Mouse (Mus musculus) induced T-regulatory cell, adult 2 months (primary cell): ENCODE data around the gene Aig1.
"Not testable (repeated sequence)": the region's sequence is repeated elsewhere in the genome, so short reads cannot be mapped to it uniquely, and the experiment has no call there.

Source experiments
- DNase-seq: peaks from one replicate; pipeline ENCODE4 v3.0.0-alpha.2; 2012; ENCODE audit warnings: low read depth

The Aig1 gene

DNA sequence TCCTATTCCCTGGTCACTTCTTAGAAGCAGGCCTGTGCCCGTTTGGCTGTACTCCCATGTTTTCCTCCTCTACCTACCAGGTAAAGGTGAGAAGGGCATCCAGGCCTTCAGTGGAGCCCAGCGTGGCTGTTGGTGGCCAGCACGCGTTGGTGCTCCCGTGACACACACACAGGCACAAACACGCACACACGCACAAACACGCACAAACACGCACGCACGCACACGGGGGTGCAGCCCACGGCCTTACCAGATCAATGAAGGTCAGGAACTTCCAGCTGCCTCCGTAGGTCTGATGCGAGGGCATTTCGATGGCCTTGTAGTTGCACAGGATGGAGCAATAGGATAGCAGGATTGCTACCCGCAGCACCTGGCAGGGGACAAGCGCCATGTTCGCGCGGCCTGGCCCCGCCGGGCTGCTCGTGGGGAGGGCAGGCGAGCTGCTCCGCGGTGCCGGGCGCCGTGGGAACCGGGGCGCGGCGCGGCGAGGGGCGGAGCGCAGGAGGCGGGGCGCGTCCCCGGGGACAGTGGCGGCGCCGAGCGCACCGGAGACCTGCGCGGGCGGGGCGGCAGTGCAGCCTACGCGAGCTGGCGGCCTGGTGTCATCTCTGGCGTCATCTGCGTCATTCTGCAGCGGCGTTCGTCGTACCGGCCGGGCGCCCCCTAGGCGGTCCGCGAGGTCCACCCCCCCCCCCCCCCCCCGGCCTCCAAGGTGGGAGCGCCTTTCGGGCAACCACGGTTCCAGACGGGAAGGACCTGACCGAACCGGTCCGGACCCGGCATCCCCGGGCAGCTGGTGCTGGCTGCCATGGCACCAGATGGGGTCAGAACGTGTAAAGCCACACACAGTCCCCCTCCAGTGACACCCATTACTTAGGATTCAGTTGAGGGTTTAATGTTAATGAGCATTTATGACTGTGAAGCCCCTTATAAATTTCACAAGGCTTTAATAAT, at the start of gene Aig1:
Gene Aig1, minus strand, starts transcription at position 610 of the 951 bp plus-strand sequence.
- DNase-seq: peak; percentile 87

DNA sequence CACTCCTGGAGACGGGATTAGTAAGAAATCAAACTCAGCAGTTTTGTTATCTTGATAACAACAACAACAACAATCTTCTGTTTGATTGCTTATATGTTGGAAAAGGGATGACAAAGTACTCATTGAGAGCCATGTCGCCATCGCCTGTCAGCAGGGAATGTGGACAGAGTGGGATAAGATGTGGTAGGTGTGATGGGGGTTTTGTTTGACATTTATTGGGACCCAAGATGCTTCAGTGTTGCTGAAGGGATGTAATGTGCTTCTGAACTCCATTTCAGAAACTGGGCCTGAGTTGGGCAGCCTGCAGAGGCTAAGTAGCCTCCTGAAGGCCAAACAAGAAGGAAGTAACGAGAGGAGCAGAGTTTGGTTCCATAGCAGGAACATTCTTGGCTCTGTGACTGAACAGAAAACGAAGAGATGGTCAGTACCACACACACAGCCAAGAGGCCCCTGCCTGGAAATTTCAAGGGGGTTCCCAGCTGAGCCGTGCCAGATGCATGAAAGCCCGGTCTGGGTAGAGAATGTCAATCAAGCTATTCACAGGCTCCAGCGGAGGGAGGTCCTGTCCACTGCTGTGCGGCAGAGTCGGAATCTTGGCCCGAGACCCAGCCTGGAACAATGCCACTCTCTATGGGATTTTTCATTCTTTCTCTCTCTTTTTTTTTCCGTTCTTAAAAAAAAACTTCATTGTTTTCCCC, 48.0 kb upstream of the Aig1 start:
- DNase-seq: no peak

DNA sequence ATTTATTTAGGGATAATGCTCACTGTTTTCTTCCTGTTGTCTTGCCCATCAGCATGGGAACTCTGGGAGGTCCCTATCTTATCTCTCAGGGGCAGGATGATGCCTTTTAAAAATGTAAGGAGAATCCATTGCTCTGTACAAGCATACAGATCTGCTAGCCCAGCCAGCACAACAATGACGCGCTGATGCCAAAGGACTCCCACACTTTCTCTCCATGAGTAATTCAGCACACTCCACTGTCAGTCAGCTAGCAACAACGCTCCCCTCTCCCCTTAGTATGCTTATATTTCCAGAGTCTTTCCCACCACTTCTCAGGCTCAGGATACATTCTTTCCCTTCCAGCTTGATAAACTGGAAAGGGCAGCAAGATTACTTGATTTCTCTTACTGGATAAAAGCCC, 46.4 kb upstream of the Aig1 start:
- DNase-seq: no peak

DNA sequence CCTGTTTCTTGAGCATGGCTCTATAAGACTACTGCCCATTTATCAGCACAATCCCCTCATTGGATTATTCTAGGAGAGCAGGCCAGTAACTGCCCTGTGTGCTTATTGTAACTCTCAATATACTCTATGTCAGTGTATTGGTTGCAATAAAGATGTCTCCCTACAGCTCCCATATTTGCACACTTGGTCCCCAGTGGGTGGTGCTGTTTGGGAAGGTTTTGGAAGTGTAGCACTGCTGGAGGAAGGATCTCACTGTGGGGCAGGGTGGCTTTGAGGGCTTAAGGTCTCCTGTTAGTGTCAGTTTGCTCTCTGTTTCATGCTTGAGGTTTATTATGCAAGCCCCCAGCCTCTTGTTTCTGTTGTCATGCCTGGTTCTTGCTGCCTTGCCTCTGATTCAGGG, 44.9 kb upstream of the Aig1 start:
- peak; percentile 16 for DNase-seq

DNA sequence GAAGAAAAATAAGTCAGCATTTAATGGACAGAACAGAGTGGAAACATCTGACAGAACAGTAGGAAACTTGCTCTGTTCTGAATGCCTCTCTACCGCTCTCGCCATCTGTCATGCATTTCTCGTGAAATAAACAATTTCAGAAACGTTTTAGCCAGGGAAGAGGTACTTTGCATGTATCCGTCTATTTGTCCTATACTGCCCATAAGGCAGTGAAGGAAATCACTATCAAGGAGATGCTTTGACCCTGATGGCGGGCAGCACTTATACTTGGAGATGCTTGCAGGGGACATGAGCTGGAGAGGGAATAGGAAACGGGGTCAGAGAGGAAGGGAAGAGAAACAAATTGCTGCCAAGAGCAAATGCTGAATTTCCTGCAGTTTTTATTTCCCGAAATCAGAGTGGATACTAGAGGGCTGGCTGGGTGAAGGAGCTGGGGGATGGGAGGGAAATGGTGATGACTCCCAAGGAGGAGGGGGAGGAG, 37.5 kb upstream of the Aig1 start:
- no peak for DNase-seq

DNA sequence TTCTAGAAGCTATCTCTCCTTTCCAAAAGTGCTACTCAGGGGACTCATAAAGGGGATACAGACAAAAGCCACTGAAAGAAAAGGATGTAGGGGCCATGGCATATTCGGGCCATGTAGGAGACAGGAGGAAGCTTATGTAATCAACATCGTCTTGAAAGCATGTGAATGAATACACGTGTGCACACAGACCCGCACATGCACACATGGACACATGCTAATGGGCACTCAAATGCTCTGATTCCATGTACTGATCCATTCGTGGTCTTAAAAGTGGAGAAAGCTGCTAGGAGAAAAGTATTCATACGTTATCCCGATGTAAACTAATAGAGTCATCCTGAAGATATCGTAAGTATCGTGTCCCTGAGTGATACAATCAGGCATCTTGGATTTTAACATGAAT, 36.8 kb upstream of the Aig1 start:
- DNase-seq: no peak

DNA sequence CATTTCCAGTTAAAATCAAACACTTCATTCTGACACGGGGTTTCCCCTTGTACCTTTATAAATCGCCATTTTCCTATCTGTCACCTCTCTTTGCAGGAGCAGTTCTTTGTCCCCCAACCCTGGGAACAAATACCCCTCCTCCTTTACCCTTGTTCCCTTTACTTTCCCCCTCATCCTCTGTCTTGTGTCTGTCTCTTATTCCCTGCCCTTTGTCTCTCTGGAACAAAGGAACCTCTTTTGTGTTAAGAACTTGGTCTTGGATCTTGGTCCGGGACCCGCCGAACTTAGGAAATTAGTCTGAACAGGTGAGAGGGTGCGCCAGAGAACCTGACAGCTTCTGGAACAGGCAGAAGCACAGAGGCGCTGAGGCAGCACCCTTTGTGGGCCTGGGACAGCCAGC, 24.0 kb upstream of the Aig1 start:
- not testable (repeated sequence) for DNase-seq

DNA sequence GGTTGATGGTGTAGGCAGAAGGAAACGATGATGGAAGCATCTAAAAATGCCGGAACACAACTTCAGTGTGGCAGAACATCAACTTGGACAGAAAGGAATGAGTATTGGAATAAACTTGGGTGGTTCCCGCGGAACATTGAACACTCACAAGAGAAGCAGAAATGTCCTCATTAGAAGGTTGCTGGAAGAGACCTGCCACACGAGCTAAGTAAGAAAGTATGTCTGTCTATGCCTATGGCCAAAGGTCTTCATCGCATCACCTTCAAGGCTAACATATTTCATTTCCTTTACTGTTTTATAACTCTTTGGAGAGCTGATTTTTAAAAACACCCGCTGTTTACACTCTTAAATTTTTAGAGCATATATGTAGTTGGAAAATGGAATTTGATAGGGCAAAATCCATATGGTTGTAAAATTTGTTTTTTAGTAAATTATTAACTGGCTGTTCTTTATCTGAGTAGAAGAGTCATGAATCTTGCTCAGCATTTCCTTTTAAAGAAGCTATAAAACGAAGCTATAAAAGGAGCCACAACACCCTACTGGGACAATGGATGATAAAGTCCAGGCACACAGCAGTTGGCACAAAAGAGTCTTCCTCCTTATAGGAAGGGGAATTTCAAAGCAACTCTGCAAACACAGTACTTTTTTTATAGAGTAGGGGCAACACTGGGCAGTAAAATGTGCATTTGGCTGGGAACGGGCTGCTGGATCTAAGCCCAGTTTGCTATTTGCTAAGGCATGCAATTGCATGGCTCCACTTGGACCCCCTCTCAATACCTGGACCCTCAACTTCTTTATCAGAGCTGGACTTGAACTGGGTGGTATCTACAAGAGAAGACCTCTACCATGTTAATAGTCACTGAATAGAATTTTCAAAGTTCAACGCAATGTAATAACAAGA, 14.4 kb upstream of the Aig1 start:
- DNase-seq: no peak

DNA sequence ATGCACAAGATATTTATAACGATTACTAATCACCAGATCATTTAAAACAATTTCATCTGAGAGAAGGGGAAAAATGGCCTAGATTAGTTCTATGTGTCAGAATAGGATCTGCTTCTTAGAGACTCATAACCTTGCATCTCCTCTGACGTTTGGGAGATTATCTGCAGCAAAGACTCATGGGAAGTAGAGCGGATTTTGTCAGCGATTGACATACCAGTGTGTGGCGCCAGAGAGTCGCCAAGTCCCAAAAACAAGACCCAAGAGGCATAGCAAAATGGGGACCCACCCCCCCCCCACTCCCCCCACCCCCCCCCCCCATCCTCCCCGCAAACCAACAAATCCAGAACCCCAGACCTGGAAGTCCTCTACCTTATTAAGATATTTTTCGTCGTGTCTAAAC, 13.7 kb upstream of the Aig1 start:
- DNase-seq: peak; percentile 63

DNA sequence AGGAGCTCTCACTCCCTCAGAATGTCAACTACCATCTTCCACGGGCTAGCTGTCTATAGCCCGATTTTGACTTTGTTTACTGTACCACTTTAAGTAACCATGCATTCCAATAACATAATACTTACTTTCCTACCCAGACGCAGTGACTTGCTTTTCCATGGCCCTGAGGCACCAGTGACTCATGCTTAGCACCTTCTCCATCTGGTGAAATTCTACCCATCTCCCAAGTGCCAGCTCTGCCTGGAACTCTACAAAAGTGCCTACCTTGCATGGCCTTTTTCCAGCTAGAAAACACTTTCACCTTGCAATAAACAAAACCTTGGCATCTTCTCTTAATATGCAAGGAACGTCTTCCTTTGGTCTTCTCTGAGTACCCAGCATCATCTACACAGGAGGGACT, 9.9 kb upstream of the Aig1 start:
- no peak for DNase-seq

DNA sequence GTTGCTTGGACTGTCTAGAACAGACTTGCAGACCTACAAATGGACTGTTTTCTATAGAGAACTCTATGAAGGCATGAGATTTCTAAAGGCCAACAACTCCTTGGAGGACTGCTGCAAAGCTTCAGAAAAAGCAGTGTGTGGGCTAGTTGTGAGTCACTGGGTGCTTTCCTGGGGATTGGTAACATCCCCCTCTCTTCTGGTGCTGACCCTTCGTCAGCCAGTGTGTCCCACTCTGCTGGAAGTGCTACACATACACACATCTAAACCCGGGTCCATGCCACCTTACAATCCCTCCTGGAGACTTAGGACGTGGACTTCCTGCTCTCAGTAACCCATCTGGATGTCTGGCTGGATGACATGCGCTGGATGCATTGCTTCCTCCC, 6.2 kb upstream of the Aig1 start:
- no peak for DNase-seq

DNA sequence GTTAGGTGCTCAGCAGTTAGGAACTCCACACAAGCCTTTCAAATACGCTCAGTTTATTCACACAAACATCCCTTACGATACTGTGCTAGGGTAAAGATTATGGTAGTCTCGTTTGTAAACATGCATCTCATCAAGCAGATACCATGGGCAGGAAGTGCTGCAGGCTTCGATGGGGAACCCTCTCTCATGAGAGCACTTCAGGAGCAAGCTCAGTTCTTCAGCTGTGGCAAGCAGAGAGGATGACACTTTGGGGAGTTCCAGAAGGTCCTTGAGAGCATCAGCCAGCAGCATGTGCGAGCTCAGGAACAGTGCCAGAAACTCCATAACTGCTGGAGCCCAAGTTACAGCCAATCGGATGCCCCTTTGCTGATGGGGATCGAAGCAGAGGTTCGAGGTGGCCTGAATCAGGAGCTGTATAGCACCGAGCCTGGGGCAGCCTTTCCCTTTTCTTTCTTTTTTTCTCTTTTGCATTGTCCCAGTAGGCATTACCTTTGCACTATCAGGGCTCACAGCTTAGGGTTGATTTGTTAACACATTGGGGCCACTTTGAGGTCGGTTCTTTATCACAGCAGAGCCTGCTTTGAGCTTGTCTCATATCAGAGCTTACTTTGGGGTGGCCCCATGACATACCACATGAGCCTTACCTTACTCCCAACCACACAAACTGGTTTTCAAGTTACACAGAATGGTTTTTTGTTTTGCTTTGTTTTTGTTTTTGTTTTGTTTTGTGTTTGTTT, 5.7 kb upstream of the Aig1 start:
- DNase-seq: peak; percentile 29

DNA sequence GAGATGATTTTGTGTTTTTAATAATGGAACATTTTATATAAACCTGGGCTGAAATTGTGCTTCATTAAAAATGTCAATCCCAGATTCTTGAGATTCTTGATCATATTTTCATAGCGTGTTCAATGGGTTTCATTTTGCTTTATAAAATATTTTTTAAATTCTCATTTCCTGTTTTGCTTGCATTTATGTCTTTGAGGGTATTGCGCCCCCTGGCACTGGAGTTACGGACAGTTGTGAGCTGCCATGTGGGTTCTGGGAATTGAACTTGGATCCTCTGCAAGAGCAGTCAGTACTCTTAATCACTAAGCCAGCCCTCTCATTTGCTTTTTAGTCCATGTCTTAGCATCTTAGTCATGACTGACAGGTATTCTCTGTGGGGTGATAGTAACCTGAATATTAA, 1.8 kb upstream of the Aig1 start:
- DNase-seq: peak; percentile 60

DNA sequence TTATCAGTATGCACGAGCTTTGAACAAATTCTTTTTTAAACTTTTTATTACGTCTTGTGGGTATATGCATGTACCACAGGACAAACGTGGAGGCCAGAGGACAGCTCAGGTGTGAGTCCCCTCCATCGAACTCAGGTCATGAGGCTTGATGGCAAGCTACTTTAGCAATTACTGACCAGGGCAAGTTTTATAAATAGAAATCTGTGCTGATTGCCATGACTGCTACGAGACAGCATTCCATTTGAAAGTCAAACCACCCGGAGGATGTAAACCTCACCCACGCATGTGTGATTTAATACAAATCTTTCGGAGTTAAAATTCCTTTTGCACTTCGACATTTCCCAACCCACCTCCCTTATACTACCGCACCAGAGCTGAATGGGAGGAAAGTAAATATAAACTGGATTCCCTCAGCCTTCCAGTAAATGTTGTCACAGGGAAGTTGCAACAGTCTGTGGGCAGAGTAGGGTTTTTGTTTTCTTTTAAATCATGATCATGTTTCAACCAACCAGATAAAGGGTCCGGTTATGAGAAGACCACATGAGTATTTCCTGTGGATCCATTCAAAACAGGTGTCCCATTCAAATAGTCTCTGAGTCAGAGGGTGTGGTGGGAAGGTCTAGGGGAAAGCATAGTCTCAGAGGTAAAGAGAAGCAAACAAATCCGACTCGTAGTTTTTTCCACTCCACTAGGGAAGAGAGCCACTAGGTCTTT, 699 bp upstream of the Aig1 start:
- peak; percentile 72 for DNase-seq

DNA sequence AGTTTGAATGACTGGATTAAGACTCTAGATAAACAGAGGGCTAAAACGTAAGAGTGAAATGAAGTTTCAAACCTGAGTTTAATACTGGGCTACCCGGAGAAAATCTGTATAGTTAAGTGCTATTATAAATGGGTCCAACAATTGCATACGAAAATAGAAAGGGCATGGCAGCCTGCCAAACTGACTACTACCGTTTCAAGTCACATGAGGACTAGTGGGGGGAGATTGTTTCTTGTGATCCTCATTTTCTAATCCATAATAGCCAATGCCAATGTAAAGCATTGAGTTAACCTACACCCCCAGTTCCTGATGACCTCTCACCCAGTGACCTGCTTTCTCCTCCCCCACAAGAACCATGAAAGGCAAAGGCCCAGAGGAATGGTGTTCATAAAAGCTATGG, 2.4 kb downstream of the Aig1 start:
- peak; percentile 54 for DNase-seq

DNA sequence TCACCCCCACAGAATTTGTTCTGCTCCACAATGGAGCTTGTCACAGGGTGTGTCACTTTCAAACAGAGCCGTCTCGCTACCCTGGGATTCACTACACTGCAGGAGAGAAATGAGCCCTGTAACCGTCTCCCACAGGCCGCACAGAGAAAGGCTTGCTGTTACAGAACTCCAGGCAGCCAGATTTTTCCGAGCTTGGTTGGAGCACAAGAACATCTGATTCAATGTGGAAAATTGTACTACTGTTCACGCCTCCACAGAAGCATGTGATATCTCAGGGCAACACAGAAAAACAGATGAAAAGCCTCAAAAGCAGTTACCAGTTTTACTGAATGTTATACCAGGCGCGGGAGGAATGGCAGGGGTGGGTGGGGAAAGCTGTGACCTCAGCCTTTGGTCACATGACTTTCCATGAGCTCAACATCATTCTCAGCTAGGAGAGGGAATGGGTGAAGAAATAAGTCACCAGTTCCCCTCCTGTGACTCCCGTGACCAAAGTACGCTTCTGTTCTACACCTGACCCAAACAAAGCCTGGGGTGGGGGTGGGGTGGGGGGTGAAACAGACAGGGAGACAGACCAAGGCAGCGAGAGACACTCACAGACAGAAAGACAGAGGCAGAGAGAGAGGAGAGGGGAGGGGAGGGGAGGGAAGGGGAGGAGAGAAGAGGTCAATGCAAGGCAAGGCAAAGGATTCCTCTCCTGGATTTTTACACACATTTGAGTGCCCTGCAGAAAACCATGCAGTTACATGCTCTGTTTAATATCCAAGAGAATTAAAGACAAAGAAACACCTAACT, 7.5 kb downstream of the Aig1 start:
- DNase-seq: no peak

DNA sequence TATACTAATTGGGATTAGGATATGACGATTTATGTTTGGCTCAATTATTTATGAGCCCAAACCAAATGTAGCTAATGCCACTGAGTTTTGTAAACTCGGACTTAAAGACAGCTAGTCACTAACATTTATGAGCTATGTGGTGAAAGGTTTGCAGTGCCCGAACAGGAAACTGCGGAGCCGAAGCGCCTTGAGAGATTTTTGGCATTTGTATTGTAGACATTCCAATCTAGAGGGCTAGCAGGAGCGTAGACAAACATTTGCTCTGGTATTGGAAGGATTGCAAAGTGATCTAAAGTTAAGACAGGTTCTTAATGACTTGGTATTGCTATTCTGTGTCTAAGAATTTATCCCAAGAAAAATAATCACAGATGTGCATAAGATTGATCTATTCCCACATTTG, 12.3 kb downstream of the Aig1 start:
- no peak for DNase-seq

DNA sequence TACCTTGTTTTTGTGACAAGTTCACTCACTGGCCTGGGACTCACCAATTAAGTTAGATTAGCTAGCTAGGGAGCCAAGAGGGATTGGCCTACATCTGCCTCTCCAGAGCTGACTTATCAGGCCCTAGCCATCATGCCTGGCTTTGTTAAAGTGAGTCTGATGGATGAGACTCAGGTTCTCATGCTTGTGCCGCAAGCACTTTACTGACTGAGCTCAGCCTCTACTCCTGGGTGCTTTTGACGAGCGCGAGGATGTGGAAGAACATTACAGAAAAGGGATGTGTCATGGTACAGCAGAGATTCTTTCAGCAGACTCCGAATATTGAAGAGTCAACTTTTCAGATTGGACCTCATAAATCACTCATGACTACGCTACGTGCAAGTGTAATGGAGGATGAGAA, 12.8 kb downstream of the Aig1 start:
- DNase-seq: no peak

DNA sequence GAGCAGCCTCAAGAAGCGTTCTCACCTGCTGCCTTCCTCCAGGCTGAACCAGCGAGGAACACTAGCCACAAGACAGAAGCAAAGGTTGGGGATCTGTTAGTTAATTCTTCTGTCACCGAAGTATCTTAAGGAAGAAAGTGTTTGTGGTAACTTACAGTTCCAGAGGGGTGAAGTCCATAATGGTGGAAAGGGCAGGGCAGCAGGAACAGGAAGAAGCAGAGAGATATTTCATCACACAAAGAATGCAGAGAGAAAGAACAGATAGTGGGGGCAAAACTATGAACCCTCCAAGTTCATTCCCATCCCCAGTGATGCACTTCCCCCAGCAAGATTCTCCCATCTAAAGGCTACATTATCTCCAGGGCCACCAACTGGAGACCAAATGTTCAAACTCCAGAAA, 13.7 kb downstream of the Aig1 start:
- DNase-seq: no peak

DNA sequence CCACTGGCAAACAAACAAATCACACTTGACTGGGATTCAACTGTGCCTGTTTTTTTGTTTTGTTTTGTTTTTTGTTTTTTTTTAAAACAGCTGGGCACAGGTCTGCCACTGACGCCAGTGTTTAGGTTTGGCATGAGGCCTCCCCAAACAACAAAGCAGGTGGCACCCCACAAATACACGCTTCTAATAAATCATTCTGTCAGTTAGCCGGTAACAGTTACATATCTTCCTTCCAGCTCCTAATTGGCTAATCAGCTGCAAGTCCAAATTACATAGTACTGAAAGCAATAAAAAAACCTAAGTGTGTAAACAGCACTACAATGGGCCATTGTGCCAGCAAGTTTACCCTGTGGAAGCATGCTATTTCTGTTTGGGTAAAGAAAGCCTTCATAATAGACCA, 18.7 kb downstream of the Aig1 start:
- DNase-seq: no peak
